Mouse (Mus musculus): ENCODE measurements around the gene Depdc5.
"Not testable (repeated sequence)": the region's sequence is repeated elsewhere in the genome, so short reads cannot be mapped to it uniquely, and the experiment has no call there.

Depdc5 gene

DNA sequence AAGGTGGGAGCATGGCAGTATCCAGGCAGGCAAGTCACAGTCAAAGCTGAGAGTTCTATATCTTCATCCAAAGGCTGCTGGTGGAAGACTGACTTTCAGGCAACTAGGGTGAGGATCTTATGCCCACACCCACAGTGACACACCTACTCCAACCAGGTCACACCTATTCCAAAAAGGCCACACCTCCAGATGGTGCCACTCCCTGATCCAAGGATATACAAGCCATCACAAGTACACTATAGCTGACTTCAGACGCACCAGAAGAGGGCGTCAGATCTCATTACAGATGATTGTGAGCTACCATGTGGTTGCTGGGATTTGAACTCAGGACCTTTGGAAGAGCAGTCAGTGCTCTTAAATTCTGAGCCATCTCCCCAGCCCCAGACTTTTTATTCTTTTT lies 55.8 kb downstream of the Depdc5 start:
- DNase-seq, result not testable (repeated sequence)

DNA sequence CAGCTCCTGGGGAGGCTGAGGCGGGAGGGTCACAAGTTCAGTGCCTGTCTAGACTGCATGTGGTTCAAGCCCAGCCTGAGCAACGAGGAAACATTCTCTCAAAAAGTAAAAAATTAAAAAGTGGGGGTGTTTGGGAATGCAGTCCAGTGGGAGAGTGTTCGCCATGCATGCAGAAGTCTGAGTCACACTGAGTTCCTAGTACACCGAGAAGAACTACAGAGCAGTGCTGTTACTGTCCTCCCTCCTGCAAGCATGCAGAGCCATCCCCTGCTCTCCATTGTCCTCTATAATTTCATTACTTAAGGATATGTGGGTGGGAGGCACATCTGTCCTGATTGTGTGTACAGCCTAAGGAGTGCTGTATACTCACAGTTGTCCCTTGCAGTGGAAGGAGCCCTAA lies 59.4 kb downstream of the Depdc5 start:
- DNase-seq, result no peak

DNA sequence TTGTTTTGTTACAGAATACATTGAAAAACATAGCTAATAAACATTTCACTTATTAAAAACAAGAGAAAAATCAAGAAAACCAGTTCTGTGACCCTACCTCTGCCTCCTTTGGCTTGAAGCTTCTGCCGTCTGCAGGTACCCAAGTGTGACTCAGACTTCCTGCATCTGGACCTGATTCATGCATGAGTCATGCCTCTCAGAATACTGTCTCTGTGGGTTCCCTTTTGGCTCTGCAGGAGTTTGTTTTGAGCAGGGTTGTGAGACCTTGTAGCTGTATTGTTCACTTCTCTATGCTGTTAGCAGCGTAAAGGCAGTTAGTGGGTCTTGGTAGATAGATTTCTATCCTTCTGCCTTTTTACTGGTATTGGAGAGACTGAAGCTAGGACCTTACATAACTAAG lies 67.3 kb downstream of the Depdc5 start:
- no peak for DNase-seq

DNA sequence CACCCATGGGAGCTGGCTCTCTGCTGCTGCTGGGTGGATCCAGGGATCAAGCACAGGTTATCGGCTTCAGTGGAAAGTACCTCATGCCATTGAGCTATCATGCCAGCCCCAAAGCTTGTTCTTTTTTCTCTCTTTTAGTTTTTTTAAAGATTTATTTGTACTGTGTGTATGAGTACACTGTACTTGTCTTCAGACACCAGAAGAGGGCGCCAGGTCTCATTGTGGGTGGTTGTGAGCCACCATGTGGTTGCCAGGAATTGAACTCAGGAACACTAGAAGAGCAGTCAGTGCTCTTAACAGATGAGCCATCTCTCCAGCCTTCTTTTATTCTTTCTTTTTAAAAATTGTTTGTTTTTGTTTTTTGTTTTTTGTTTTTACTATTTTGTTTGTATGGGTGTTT lies 71.2 kb downstream of the Depdc5 start:
- DNase-seq, result no peak

DNA sequence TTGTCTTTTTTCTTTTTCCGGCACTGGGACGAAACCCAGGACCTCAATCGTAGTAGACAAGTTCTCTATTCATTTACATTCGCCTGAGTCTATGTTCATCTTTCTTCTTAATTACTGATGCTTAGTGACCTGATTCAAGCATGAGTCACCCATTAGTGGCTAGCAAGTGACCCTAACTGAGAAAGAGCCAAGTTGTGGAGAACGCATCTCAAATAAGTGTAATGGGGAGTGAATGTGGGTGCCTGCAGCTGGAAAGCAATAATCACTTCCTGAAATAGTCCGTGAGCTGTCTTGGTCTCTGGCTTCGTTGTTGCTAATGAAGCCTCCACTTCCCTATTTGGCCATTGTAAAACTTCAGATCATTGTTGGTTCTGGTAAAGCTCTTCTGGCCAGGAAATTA lies 77.1 kb downstream of the Depdc5 start:
- DNase-seq, result no peak

DNA sequence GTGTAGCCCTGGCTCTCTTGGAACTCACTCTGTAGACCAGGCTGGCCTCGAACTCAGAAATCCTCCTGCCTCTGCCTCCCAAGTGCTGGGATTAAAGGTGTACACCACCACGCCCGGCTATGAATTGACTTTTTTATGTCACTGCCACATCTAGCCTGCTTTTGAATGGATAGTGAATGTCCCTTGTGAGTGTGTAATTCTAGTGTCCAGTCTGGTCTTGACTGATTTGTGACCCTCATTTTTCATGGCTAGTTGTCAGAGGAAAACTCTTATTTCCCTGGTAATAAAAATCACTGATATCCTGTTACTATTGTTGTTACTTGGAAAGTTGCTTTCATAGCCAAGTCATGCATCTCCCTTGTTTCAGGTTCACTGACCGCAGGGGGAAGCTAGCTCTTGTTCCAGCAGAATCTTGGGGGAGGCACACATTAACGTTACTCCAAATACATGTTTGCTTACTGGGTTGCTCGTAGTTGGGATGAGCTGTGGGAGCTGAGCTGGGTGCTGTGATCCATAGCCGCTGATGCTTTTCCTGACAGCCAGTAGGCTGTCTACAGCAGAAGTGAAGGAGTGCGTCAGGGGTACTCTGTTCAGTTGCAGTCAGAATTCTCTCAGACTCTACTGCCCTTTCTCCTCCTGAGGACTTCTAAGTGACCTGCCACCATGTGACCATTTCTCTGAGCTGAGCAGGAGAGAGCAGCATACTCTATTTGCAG lies 77.9 kb downstream of the Depdc5 start:
- no peak for DNase-seq

DNA sequence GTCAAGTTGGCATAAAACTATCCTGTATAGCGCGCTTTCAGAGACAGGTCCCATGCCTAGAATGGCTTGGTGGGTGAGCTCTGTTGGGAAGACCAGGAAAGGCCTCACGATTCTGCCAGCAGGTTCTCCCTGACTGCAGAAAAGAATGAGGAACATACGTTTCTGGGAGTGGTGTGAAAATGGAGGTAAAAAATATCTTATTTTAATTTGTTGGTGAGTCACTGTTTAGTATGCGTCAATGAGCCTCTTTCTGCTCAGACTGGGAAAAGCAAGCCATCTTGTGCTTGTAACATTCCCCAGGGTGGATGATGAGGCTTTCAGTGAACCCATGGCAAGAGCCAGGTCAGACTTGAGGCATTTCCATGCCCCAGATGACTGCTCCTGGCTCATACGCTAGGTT lies 86.6 kb downstream of the Depdc5 start:
- DNase-seq, result no peak

DNA sequence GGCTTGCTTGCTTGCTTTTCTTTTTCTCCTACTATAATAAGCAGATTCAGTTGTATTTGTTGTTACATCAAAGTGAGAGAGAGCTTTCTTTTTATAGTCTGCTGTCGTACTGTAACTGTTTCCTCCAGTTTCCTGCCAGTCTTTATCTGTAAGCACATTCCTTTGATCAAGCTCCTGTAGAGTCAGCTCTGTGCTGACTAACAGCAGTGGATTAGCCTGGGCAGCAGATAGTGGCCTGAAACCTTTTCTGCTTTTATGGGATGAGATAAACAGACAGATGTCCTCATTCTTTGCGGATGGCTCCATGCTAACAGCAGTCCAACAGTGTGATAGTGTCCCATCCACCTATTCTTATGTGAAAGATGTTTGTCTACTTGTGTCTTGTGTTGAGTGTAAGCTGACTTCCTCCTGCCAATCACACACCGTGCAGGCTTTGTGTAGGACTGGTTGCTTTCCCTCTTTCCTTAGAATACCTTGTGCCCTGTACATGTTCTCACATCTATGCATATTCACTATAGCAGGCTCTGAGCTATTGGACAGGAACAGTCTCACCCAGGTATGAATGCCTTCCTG lies 87.3 kb downstream of the Depdc5 start:
- no peak for DNase-seq

DNA sequence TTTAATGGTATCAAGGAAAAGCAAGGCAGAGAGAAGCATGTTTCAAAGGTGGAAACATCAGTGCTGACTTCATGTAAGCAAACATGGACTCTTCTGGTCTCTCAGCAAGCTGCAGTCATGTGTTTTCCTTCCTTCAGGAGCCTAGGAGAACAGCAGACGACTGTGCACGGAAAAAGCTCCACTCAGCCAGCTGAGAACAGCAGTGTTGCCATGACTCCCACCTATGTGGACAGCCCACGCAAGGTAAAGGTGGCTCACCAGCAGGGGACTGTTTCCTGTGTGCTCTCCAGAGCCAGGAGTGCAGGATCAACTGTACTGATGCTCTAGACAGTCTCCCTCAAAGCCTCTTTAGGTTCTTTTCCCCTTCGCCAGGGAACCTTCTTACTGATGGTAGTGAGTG lies 92.2 kb downstream of the Depdc5 start:
- DNase-seq, result no peak

DNA sequence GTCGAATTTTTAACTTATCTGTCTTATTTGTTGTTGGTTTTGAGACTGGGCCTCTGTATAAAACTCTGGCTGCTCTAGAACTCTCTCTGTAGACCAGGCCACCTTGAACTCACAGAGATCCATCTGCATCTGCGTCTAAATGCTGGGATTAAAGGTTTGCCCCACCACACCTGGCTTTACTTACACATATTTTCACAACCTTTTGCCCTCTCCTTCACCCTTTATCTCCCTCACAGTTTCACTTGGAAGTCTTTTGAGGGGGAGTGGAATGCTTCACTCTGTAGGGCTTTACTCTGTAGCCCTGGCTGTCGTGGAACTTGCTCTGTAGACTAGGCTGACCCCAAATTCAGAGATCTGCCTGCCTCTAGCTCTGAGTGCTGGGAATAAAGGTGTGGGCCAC lies 98.1 kb downstream of the Depdc5 start:
- DNase-seq, result no peak

DNA sequence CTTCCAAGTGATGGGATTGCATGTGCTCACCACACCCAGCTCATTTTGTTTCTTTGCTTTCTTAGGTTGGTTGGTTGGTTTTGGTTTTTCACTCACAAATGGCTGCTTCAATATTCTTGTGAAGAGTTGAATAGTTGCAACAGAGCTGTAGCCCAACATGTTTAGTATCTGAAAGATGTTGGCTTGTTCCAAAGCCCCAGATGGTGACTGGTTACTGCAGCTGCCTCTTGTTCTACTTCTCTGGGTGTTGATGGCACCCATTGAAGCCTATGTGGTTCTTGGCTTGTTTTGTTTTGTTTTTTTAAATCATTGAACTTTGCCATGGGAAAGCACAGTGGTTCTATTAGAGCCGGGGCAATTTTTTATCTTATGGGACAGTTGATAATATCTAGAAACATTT lies 99.1 kb downstream of the Depdc5 start:
- no peak for DNase-seq

DNA sequence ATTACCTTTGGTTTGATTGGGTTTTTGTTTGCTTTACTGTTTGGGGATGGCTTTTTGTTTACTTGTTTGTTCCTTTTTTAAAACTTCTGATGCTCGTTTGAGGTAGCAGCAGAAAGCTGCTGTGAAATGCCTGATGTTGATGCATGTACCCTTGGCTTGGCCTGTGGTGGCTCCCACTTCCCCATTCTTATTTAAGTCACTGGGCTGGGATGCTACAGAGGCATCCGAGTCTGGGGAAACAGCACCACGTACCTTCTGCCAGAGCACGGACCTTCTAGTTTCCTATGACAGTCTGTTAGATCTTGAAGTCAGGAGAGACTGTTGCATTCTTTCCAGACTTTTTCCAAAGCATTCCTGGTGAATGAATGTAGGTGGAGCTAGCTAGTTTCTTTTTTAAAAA lies 113.0 kb downstream of the Depdc5 start:
- no peak for DNase-seq

DNA sequence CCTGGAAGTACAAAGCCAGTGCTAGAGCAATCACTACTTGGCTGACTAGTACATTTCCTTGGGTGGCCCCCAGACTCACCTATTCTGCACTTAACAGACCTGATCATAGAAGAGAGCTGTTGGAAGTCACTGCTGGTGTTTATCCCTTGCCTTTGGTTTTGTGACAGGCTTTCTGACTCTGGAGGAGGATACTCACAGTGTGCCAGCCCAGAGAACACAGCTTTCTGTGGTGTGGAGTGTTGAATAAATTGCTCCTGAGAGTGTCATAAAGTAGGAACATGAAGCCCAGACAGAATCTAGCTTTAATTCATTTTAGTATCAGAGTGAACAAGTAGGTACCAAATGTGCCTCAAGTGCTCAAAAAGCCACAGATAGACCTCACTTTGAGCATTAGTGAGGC lies 113.7 kb downstream of the Depdc5 start:
- no peak for DNase-seq

DNA sequence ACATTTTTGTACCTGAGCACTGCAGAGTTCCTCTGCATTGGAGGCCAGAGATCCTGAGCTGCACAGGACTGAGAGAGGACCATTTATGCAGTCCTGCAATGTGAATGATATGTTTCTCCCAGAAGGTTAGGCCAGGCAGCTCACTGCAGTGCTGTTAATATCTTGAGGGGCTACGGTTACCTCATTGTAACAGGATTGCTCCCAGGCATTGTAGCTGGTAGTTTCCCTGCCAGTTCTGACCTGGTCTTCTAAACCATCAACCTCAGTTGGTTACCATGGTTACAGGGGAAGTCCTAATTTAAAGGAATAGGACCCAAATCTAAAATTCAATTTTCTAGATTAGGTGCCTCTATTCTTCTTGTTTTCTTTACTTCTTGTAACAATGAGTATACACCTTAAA lies 121.9 kb downstream of the Depdc5 start:
- DNase-seq, result no peak

DNA sequence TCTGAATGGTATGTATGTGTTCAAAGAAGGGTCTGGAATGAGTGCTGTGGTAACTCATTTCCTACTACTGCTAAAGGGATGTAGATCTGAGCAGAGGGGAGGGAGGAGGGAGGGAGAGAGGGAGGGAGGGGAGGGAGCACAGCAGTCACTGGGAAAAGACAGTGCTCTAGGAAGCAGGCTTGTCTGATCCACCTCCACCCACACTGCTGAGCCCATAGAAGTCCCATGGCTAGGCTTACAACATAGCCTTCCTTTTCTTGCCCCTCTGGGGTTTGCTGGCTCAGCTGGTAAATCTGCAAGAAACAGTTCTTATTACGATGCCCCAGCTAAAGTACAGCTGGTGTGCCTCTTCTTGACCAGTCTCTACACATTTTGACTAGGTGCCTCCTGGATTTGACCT lies 124.4 kb downstream of the Depdc5 start:
- no peak for DNase-seq

DNA sequence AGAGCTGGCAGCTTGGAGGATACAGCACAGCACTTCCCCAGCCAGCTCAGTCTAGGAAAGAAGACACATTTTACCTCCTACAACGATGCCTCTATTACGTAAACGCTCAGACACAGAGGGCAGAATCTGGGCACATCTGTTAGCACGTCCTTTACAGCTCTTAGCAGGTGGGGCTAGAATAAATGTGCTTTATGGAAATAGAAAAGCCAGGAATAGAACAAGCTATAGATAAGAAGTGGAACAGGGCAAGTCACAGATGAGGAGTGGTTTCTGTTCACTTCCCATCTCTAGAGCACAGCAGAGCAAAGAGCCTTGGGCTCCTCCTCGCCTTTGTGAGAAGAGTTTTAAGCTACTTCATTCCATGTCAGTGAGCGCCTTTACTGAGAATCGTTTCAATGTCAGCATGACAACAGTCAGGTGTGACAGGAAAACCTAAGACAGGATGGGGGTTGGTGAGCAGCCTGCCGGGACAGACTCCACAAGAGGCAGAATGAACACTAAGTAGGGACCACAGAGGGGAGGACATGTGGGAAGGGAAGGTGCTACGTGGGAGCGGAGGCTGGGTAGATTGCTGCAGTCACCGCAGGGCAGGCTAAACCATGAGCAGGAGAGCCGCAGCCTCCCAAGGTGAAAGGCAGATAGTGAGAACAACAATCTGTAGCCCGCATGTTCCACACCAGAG lies 126.6 kb downstream of the Depdc5 start:
- no peak for DNase-seq

DNA sequence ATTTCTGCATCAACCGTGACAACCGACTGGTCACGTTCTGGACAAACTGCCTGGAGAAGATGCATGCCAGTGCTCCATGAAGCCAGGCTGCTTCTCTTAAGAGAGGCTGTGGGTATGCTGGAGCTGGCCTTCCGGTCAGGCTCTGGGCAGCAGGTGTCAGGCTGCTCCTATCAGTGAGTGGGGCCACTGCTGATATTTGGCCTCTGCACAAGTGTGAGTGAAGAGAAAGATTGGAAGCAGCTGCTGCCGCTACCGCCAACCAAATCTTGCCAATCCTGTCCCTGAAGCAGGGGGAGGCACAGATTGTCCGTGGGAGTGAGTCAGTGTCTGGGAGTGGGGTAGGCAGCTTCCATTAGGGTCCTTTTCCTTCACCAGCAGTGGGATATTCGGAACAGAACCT lies 127.7 kb downstream of the Depdc5 start:
- no peak for DNase-seq

DNA sequence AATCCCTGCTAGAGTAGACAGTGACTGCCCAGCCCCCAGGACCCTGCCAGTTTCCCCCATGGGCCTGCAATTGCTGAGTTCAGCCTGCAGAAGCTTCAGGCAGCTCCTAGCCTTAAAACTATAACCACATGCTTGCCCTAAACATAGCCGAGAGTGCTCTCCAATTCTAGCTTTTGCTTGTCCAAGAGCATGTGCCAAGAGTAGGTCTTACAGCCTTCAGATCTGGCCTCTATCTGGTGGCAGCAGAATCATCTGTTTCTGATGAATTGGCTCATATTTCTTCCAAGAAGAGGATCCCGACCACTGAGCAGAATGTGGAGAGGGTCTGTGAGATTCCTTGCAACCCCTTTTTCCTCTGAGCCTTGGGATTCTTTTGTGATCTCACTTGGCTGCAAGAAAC lies 131.0 kb downstream of the Depdc5 start:
- no peak for DNase-seq

DNA sequence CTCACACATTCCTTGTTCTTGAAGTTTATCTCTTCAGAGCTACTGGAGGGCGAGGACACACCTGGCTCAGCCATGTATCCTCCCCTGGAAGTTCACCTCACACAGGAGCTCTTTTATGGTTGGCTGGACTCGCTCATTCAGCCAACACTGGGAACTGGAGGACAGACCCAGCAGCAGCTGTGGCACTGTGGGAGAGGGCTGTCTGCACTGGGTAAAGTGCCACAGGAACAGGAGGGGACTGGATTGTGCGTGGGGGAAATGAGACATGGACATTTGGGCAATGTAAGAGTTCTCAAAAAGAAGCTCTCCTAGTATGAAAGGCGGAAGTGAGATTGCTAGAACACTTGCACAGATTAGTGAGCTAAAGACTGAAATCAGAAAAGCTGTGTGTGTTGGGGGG lies 132.3 kb downstream of the Depdc5 start:
- no peak for DNase-seq

DNA sequence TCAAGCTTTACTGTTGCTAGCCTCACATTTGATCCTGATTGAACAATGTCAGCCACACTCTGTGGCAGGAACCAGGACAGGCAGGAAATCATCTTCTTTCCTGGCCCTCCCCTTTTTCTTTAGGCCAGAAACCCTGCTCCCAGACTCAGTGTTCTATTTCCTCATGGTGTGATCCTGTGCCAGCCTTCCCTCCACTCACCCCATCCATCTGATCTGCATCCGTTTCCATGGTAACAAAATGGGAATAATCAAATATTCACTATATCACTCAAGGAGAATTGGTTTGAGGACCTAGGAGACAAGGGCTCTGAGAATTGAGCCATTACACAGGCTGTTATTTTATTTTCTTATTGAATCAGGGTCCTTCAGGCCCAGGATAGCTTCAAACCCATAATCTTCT lies 133.1 kb downstream of the Depdc5 start:
- no peak for DNase-seq

DNA sequence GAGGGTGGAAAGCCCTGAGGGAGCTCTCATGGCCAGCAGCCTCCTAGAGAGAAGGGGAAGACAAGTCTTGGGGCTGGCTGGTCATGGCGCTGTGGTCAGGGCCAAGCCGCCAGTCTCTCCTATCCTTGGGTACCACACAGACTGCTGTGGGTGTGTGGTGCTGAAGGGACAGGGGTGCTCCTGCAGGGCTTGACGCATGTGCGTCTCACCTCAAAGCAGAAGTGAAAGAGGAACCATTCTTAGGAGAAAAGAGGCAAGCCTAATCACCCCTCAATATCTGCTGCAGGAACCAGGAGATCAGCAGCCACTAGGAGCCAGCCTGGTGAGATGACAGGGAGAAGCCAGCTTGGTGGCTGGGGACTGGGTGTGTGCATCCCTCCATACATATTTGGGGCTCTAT lies 134.2 kb downstream of the Depdc5 start:
- DNase-seq, result no peak

DNA sequence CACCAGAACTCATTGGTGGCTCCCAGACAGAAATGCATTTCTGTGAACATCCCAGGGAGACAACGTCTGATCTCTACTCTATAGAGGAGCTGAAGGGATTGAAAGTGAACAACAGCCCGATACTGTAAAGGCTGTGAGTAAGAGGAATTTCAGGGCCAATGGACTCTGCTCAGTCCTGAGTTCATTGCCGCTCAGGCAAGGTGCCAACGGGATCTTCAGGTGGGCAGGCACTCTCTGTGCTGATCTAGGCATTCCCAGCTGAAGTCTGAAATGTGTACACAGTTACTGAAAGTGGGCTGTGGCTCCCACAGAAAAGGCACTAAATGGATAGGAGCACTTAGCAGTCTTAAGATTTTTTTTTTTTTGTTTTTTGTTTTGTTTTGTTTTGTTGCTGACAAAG lies 135.3 kb downstream of the Depdc5 start:
- DNase-seq, result no peak

DNA sequence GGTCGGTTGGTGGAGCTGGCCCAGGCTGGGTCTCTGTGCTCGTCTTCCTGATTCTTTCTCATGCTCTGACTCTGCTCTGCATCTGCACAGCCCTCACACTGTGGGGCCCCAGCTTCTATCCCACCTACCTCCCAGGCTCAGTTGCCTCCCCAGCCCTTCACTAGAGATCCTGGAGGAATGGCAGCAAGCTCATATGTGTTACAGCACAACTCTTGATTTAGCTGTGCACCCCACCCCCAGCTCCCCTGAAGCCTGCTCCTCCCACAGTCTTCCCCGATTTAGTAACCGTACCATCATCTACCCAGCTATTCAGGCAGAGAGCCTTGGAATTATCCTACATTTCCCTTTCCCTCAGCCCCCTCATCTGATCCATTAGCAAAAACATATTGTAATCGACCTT lies 137.6 kb downstream of the Depdc5 start:
- no peak for DNase-seq

DNA sequence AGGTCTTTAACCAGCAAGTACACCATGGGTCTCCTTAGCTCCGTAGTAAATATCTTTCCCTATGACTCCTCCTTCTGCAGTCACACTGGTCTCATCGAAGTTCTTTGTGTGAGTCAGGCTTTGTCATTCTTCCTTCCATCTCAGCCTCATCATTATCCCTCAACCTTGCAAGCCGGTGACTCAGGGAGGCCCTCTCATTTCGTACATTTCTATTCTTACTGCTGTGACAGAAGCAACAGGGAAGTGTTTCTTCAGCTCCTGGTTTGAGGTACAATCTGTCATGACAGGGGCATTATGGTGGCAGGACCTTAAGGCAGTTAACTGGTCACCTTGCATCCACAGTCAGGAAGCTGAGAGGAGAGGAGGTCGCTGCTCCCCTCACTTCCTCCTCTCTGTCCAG lies 139.3 kb downstream of the Depdc5 start:
- no peak for DNase-seq

DNA sequence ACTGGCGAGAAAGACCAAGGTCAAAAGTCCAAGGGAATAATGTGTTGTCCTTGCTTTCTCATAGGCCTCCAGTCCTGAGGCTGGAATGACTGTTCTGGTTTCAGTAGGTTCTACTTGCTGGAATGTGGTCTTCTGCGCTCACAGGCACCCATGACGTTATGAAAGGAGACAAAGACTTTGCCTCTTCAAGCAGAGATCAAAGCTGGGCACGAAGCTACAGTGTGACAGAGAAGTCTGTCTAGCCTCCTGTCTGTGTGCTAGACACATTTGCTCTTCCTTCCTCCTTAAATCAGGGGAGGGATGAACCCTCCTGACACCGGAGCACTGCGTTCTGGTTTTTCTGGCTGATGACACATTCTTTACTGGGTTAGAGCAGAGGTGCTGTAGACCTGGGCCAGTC lies 140.0 kb downstream of the Depdc5 start:
- no peak for DNase-seq
